Mouse (Mus musculus) MEL (cell line): ENCODE results near the gene Ccdc162.

Experiments used
- BHLHE40 ChIP-seq: IDR thresholded peaks from 2 replicates; pipeline ENCODE4 v1.6.1; 2012; ENCODE audit warnings: low read depth, mild to moderate bottlenecking, inconsistent platforms, low read length, improper control_type of control experiment, borderline replicate concordance
- CHD1 ChIP-seq: IDR thresholded peaks from 2 replicates; pipeline ENCODE4 v1.6.1; 2012; ENCODE audit warnings: low read depth, mild to moderate bottlenecking, inconsistent platforms, low read length, improper control_type of control experiment
- CTCF ChIP-seq, 3 experiments: IDR thresholded peaks in 2 of 3; conservative IDR thresholded peaks in 1 of 3; 2 replicates each; pipeline ENCODE4 v1.5.1; 2011 to 2012; ENCODE audit warnings: low read length in 3 of 3, low read depth in 2 of 3, mild to moderate bottlenecking in 2 of 3, improper control_type of control experiment in 1 of 3, inconsistent platforms in 1 of 3, mixed read lengths in 1 of 3, moderate library complexity in 1 of 3; ENCODE audit not compliant: control insufficient read depth in 1 of 3, insufficient read depth in 1 of 3, poor library complexity in 1 of 3, severe bottlenecking in 1 of 3
- ELF1 ChIP-seq: IDR thresholded peaks from 2 replicates; pipeline ENCODE4 v1.6.1; 2014; ENCODE audit warnings: low read depth, mild to moderate bottlenecking, inconsistent platforms, low read length, improper control_type of control experiment, moderate library complexity
- EP300 ChIP-seq, 2 experiments: IDR thresholded peaks; 2 replicates each; pipeline ENCODE4 v1.6.1; 2011; ENCODE audit warnings: improper control_type of control experiment in 2 of 2, low read length in 2 of 2, low read depth in 1 of 2, mild to moderate bottlenecking in 1 of 2
- JUND ChIP-seq: IDR thresholded peaks from 2 replicates; pipeline ENCODE4 v1.6.1; 2011; ENCODE audit warnings: low read depth, mild to moderate bottlenecking, improper control_type of control experiment, low read length
- MAFK ChIP-seq: IDR thresholded peaks from 2 replicates; pipeline ENCODE4 v1.6.1; 2011; ENCODE audit warnings: low read depth, mild to moderate bottlenecking, low read length, improper control_type of control experiment, borderline replicate concordance
- MXI1 ChIP-seq: IDR thresholded peaks from 2 replicates; pipeline ENCODE4 v1.6.1; 2011; ENCODE audit warnings: mild to moderate bottlenecking, low read depth, low read length, improper control_type of control experiment
- MYB ChIP-seq: IDR thresholded peaks from 2 replicates; pipeline ENCODE4 v1.6.1; 2011; ENCODE audit warnings: mild to moderate bottlenecking, low read depth, low read length, improper control_type of control experiment
- MYC ChIP-seq: IDR thresholded peaks from 2 replicates; pipeline ENCODE4 v1.6.1; 2011; ENCODE audit warnings: low read depth, mild to moderate bottlenecking, low read length, improper control_type of control experiment, moderate library complexity
- NRF1 ChIP-seq: IDR thresholded peaks from 2 replicates; pipeline ENCODE4 v1.6.1; 2014; ENCODE audit warnings: low read depth, mild to moderate bottlenecking, inconsistent platforms, low read length, improper control_type of control experiment, moderate library complexity; ENCODE audit not compliant: poor library complexity, insufficient read depth, severe bottlenecking
- POLR2A ChIP-seq, 2 experiments: IDR thresholded peaks; 2 replicates each; pipeline ENCODE4 v1.6.1; 2011 to 2012; ENCODE audit warnings: low read length in 2 of 2, mild to moderate bottlenecking in 2 of 2, control low read depth in 1 of 2, improper control_type of control experiment in 1 of 2, low read depth in 1 of 2, moderate library complexity in 1 of 2; ENCODE audit not compliant: control insufficient read depth in 1 of 2, insufficient read depth in 1 of 2, poor library complexity in 1 of 2
- TBP ChIP-seq: IDR thresholded peaks from 2 replicates; pipeline ENCODE4 v1.8.0; 2011; ENCODE audit warnings: low read depth, low read length, improper control_type of control experiment

- TF ChIP-seq MAFK (no peak), MXI1 (no peak), JUND (no peak), EP300 (IDR thresholded peaks at IDR 0.05; ENCODE audit: low read depth in 1 of 2, low read length in 2 of 2) (no peak), POLR2A (IDR thresholded peaks at IDR 0.05; ENCODE audit: control insufficient read depth in 1 of 2, insufficient read depth in 1 of 2, low read depth in 1 of 2, low read length in 2 of 2, poor library complexity in 1 of 2) (no peak), NRF1 (no peak), MYB (no peak), CTCF (IDR thresholded peaks at IDR 0.05 in 2 of 3, conservative IDR thresholded peaks at IDR 0.05 in 1 of 3; ENCODE audit: control insufficient read depth in 1 of 3, insufficient read depth in 1 of 3, low read depth in 2 of 3, low read length in 3 of 3, poor library complexity in 1 of 3, severe bottlenecking in 1 of 3) (no peak), TBP (no peak), MYC (no peak), BHLHE40 (no peak), CHD1 (no peak), ELF1 (no peak)
Observed at GRCm38 (mm10) chr10:41609475-41609874, 107.0 kb downstream of the Ccdc162 start.
